Mouse (Mus musculus): ENCODE results near the gene Neurod6. TPM values are rescaled to one million over a fixed set of nuclear protein-coding genes. Genes with fewer than 3 reads are reported as not detected.

The Neurod6 gene
- polyA plus RNA-seq, 1 experiment from 2014 or later = 54.7 TPM

GRCm38 (mm10) chr6:55677326-55677725, 3.7 kb downstream of the Neurod6 start:
- WGBS = 12% methylated on average over 8 of the region's 8 CpGs

GRCm38 (mm10) chr6:55676663-55677311, 4.3 kb downstream of the Neurod6 start:
- whole genome bisulfite sequencing = 1% methylated on average over 27 of the region's 27 CpGs

More at GRCm38 (mm10) chr6:55677326-55677725, 3.7 kb downstream of the Neurod6 start:
- H3K36me3 ChIP-seq = no peaks in the 10 kb centered on the region
- peak overlapping the region; percentile 75 for H3K4me2 ChIP-seq
- peaks cover 18% of the 10 kb centered on the region for H3K4me1 ChIP-seq
- ATAC-seq (ENCODE audit: low FRiP score) = no peak
- H3K4me3 ChIP-seq (replicated peaks) = peak overlapping the region; percentile 35
- peak overlapping the region; percentile 15; the same call in 1 of the 2 replicates for H3K9ac ChIP-seq (replicated peaks)
- no peak overlapping the region for H3K27ac ChIP-seq (replicated peaks)
- H3K27me3 ChIP-seq (replicated peaks) = peaks cover 3% of the 10 kb centered on the region; the same call in 1 of the 2 replicates
- H3K9me3 ChIP-seq (replicated peaks) = no peaks in the 10 kb centered on the region

DNA sequence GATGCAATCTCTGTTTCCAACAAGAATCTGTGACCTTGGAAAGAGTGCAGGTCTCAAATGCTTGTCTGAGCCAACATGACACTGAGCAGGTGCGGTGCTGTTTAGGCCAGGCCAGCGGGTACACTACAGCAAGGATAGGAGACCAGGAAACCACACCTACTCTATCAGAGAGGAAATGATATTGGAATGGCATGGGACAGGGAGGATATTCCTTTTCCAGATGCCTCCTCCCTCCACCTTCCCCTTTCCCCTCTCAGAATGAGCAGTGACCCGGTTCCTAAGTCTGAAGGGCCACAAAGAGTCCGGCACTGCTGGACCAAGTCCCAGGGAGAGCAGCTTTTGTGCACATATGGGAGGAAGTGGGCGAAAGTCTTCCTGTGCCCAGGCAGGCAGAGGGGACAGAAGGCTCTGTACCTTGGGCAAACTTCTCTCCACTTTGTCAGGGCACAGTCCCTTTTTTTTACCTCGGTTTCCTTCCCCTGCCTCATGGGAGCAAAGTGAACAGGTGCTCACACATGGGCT, 4.9 kb downstream of the Neurod6 start:
- Histone ChIP-seq H3K4me3 (replicated peaks) (no peak overlapping the region), H3K9me3 (replicated peaks) (no peaks in the 10 kb centered on the region), H3K4me1 (peaks cover 18% of the 10 kb centered on the region), H3K9ac (replicated peaks) (peak overlapping the region; percentile 15; the same call in 1 of the 2 replicates), H3K27ac (replicated peaks) (peak overlapping the region; percentile 72; the same call in 1 of the 2 replicates), H3K36me3 (no peaks in the 10 kb centered on the region), H3K27me3 (replicated peaks) (peaks cover 3% of the 10 kb centered on the region; the same call in 1 of the 2 replicates), H3K4me2 (peak overlapping the region; percentile 75)
- ATAC-seq (ENCODE audit: low FRiP score) = no peak
- 65% methylated on average over 6 of the region's 6 CpGs for whole genome bisulfite sequencing

More at GRCm38 (mm10) chr6:55676663-55677311, 4.3 kb downstream of the Neurod6 start:
- Histone ChIP-seq H3K27me3 (replicated peaks) (peaks cover 3% of the 10 kb centered on the region; the same call in 1 of the 2 replicates), H3K36me3 (no peaks in the 10 kb centered on the region), H3K27ac (replicated peaks) (peak overlapping the region; percentile 72), H3K4me3 (replicated peaks) (peak overlapping the region; percentile 35), H3K4me2 (peak overlapping the region; percentile 75), H3K9ac (replicated peaks) (peak overlapping the region; percentile 15), H3K9me3 (replicated peaks) (no peaks in the 10 kb centered on the region), H3K4me1 (peaks cover 18% of the 10 kb centered on the region)
- ATAC-seq (ENCODE audit: low FRiP score) = peak; percentile 64

- H3K27ac ChIP-seq (replicated peaks) = no peak overlapping the region
- H3K4me3 ChIP-seq (replicated peaks) = no peak overlapping the region
- H3K9ac ChIP-seq (replicated peaks) = no peak overlapping the region
- H3K27me3 ChIP-seq (replicated peaks) = no peaks in the 10 kb centered on the region
- WGBS = 63% methylated on average over 3 of the region's 3 CpGs
- no peaks in the 10 kb centered on the region for H3K4me1 ChIP-seq
- H3K36me3 ChIP-seq = no peaks in the 10 kb centered on the region
- no peak overlapping the region for H3K4me2 ChIP-seq
- no peaks in the 10 kb centered on the region for H3K9me3 ChIP-seq (replicated peaks)
- ATAC-seq (ENCODE audit: low FRiP score) = no peak
Measured at GRCm38 (mm10) chr6:55667801-55668200, 13.3 kb downstream of the Neurod6 start.

DNA sequence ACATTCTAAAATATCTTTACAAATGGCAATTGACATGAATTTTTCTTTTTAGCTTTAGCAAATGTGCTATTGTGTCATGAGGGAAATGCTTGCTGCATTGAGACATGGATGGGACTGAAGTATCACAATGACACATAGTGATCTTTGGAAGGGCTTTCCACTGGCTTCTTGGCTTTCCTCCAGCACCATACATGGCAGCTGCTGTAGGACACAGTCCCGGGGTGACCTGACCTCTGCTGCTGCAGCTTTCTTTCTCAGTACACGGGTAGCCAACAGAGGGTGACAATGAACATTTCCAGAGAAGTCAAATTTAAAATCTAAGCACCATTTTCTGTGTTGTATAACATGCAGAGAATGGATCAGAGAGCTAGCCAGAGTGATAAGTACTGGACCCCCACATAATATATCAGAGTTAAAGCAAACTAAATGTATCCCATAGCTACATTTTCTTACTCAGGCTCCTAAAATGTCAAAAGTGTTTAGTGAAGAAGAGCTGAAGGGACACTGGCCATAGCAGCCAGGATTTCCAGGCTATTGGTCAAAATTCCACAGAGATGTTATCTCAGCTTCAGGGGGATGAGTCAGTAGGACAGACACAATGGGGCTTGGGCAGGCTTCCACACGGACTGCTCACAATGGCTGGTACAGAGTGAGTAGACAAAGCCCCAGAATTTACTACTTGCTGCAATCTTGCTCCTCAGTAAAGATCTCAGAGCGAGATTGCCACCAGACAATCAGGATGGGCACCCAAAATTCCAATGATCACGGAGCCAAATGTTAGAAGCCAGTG, 19.7 kb downstream of the Neurod6 start:
- 47% methylated on average over 5 of the region's 5 CpGs for WGBS
- ATAC-seq (ENCODE audit: low FRiP score) = no peak
- no peaks in the 10 kb centered on the region for H3K36me3 ChIP-seq

DNA sequence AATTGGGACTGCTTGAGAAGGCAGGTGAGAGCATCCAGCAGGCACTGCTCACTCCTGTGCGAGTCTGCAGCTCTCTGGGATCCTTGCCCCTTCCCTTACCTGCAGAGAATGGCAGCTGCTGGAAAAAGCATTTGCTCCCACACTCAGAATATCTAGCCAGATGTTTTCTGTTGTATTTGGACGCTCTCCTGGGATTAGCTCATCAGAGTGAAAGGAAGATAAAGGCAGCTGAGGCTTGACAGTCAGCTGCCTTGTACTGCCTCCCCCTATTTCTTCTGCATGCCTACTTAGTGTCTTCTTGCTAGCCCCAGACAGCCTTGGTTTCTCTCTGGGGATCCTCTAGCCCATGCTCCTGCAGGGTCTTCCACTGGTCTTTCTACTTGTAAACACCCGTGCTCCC, 31.1 kb downstream of the Neurod6 start:
- H3K4me1 ChIP-seq = peaks cover 32% of the 10 kb centered on the region
- 0 out of 2 replicates have a peak, but pooled peaks have one; percentile 36 for ATAC-seq (ENCODE audit: low FRiP score)

More for the DNA sequence above, 19.7 kb downstream of the Neurod6 start:
- no peak overlapping the region for H3K4me3 ChIP-seq (replicated peaks)
- H3K9ac ChIP-seq (replicated peaks) = no peak overlapping the region
- H3K9me3 ChIP-seq (replicated peaks) = no peaks in the 10 kb centered on the region
- H3K27ac ChIP-seq (replicated peaks) = no peak overlapping the region
- H3K4me1 ChIP-seq = no peaks in the 10 kb centered on the region
- no peaks in the 10 kb centered on the region for H3K27me3 ChIP-seq (replicated peaks)
- no peak overlapping the region for H3K4me2 ChIP-seq

DNA sequence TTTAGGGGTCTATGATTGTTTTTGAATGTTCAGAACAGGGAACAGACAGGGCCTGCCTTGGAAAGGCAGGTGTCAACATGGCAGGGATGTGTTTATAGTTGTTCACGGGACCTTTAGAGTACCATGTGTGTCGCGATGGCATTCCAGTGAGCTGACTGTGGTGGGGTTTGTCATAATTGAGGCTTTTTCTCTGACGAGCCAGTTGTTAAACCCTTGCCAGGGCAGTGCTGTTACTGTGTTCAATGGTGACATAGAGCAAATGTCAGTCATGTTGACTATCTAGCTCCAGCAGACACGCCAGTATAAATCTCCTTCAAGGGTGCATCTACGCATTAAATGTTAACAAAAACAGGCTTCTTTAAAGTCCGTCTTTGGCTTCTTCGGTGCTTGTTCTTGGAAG, 31.5 kb downstream of the Neurod6 start:
- Histone ChIP-seq H3K27ac (replicated peaks) (peak overlapping the region; percentile 54; the same call in 1 of the 2 replicates), H3K9ac (replicated peaks) (no peak overlapping the region), H3K9me3 (replicated peaks) (no peaks in the 10 kb centered on the region), H3K4me2 (no peak overlapping the region), H3K4me1 (peaks cover 32% of the 10 kb centered on the region), H3K4me3 (replicated peaks) (no peak overlapping the region), H3K27me3 (replicated peaks) (no peaks in the 10 kb centered on the region), H3K36me3 (no peaks in the 10 kb centered on the region)
- 66% methylated on average over 8 of the region's 8 CpGs for WGBS
- no peak for ATAC-seq (ENCODE audit: low FRiP score)

More for the DNA sequence above, 31.1 kb downstream of the Neurod6 start:
- Histone ChIP-seq H3K27me3 (replicated peaks) (no peaks in the 10 kb centered on the region), H3K9ac (replicated peaks) (no peak overlapping the region), H3K9me3 (replicated peaks) (no peaks in the 10 kb centered on the region), H3K4me3 (replicated peaks) (no peak overlapping the region), H3K36me3 (no peaks in the 10 kb centered on the region), H3K4me2 (no peak overlapping the region), H3K27ac (replicated peaks) (peak overlapping the region; percentile 54; the same call in 1 of the 2 replicates)
- WGBS = 63% methylated on average over 3 of the region's 3 CpGs

- Histone ChIP-seq H3K27me3 (replicated peaks) (no peaks in the 10 kb centered on the region), H3K4me2 (no peak overlapping the region), H3K9ac (replicated peaks) (no peak overlapping the region), H3K36me3 (no peaks in the 10 kb centered on the region), H3K27ac (replicated peaks) (no peak overlapping the region), H3K4me1 (peaks cover 32% of the 10 kb centered on the region), H3K4me3 (replicated peaks) (no peak overlapping the region), H3K9me3 (replicated peaks) (no peaks in the 10 kb centered on the region)
- ATAC-seq (ENCODE audit: low FRiP score) = no peak
- 23% methylated on average over 3 of the region's 3 CpGs for WGBS
Measured at GRCm38 (mm10) chr6:55648886-55649285, 32.2 kb downstream of the Neurod6 start.

- H3K9me3 ChIP-seq (replicated peaks) = no peaks in the 10 kb centered on the region
- peaks cover 36% of the 10 kb centered on the region for H3K4me1 ChIP-seq
- H3K4me3 ChIP-seq (replicated peaks) = no peak overlapping the region
- H3K9ac ChIP-seq (replicated peaks) = no peak overlapping the region
- no peak overlapping the region for H3K27ac ChIP-seq (replicated peaks)
- no peak overlapping the region for H3K4me2 ChIP-seq
- no peaks in the 10 kb centered on the region for H3K36me3 ChIP-seq
- no peak for ATAC-seq (ENCODE audit: low FRiP score)
- 47% methylated on average over 8 of the region's 8 CpGs for WGBS
- H3K27me3 ChIP-seq (replicated peaks) = no peaks in the 10 kb centered on the region
Measured at GRCm38 (mm10) chr6:55647771-55648280, 33.2 kb downstream of the Neurod6 start.

DNA sequence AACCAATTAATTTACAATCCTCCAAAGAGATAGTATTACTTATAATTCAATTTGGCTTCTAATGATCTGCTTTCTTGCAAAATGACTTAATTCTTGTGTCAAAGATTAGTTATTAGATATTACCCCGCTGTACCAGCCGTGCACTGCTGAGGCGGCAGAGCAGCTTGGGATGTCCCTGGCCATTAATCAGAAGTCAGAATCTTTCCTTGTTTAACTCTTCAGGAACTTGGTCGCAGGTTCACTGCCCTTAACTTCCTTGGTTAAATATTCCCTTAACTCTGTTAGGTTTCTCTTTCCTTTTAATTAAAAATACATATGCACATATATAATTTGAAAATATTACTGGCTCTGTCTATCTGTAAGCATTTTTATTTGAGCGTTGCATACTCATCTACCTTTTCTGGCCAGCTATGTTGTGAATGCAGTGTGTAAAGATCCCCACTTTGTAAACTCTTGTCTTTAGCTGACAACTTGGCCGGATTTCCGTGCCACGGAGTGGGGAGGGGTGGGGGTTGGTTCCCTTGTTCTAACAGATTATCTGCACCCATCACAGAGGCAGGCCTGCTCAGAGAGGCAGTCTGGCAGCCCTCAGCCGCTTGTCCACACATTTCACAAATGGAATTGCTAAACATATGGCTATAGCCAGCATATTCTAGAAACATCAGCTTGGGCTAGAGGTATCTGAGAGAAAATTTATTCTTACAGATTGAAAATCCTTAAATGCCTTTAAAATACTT, 34.1 kb downstream of the Neurod6 start:
- WGBS = 44% methylated on average over 9 of the region's 9 CpGs
- Histone ChIP-seq H3K27me3 (replicated peaks) (no peaks in the 10 kb centered on the region), H3K27ac (replicated peaks) (no peak overlapping the region), H3K4me1 (peaks cover 36% of the 10 kb centered on the region), H3K9me3 (replicated peaks) (no peaks in the 10 kb centered on the region), H3K4me3 (replicated peaks) (no peak overlapping the region), H3K4me2 (no peak overlapping the region), H3K36me3 (no peaks in the 10 kb centered on the region), H3K9ac (replicated peaks) (no peak overlapping the region)
- no peak for ATAC-seq (ENCODE audit: low FRiP score)
